Mouse (Mus musculus) Patski (cell line): ENCODE measurements at regions not wholly inside any gene's neighbourhood (a gene's known extent, or its start where the extent isn't known, plus 50 kb on each side); places are given as distances from the start of the nearest gene placed in this dataset.

Experiments
- ATAC-seq: fragments of 100-300 bp; one replicate; pipeline ENCODE4 v1.8.0; 2021
- CTCF ChIA-PET: fragments of 350-600 bp; sonication (Branson Sonifier 250); formaldehyde crosslinking; loops from one replicate; lab custom pipeline; 2022; ENCODE audit warnings: inconsistent platforms; lab: Charles Lee
- POLR2A ChIA-PET: fragments of 350-600 bp; sonication (Branson Sonifier 250); formaldehyde crosslinking; loops from one replicate; lab custom pipeline; 2022; ENCODE audit warnings: antibody characterized with exemption, inconsistent platforms; lab: Charles Lee
- DNase-seq: peaks from one replicate; pipeline ENCODE4 v3.0.0-alpha.2; 2011; ENCODE audit warnings: low read depth, low spot score
- H3K27me3 ChIP-seq: fragments of 371-371 bp; one replicate; pipeline ENCODE4 v1.5.1; 2021
- CTCF ChIP-seq: fragments of 100-300 bp; IDR thresholded peaks from one replicate; pipeline ENCODE4 v1.5.1; 2021
- in situ Hi-C: fragments of 300-500 bp; cut with MboI; formaldehyde crosslinking; loops from 3 replicates; pipeline ENCODE4 v1.11.1; 2018; ENCODE audit warnings: low pct_unique_long_range_greater_than_20kb, mixed read lengths

DNA sequence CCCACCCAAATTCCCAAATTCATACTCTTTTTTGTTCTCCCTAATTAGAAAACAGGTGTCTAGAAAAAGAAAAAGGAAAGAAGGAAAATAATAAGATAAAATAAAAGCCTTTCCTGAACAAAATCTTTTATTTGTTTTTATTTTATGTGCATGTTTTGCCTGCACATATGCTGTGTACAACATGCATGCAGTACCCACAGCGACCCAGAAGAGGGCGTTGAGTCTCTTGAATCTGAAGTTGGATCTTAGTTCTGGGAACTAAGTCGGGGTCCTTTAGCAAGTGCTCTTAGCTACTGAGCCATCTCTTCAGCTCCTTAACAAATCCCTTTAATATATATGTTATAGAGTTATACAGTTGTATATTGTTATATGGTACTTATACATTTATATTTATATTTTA lies 206.0 kb upstream of the Clint1 start:
- ATAC-seq: no peak
- DNase-seq: no peak
- peak; percentile 41 for TF ChIP-seq CTCF
- ChIA-PET CTCF (no interaction called here), POLR2A (no interaction called here)
- peaks cover 6% of the 10 kb centered on the region for H3K27me3 ChIP-seq
- in situ Hi-C loops: loop anchor here (10.0 kb wide), 1 partner anchor 1031 kb away; the partner anchor contains the start of gene Ebf1

DNA sequence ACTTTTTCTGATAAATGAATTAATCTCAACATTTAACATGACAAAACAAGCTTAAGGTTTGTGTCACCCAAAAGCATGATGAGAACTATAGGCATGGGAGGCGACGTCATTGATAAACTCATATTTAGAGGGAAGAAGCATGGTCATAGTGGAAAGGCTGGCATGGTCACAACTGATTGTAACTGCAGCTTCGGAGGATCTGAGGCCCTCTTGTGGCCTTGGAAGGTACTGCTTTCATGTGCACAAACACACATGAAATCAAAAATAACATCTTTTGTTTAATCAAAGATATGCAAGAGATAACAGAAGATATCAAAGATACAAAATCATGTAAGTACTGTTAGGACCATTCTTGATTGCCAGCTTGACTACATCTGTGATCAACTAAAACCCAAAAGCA lies 204.0 kb upstream of the Clint1 start:
- no peaks in the 10 kb centered on the region for H3K27me3 ChIP-seq
- TF ChIP-seq CTCF: peak; percentile 68
- ChIA-PET CTCF (interaction anchor here (0.7 to 1.6 kb wide), 4 partner anchors 10 to 1061 kb away, joined by 3 to 7 read pairs (median 4); no protein-coding TSS in a partner anchor), POLR2A (interaction anchor here (0.6 kb wide), 1 partner anchor 166 kb away, joined by 3 read pairs; no protein-coding TSS in a partner anchor)
- no peak for DNase-seq
- ATAC-seq: no peak
- in situ Hi-C loops: loop anchor here (10.0 kb wide), 1 partner anchor 1033 kb away; the partner anchor contains the start of gene Ebf1

DNA sequence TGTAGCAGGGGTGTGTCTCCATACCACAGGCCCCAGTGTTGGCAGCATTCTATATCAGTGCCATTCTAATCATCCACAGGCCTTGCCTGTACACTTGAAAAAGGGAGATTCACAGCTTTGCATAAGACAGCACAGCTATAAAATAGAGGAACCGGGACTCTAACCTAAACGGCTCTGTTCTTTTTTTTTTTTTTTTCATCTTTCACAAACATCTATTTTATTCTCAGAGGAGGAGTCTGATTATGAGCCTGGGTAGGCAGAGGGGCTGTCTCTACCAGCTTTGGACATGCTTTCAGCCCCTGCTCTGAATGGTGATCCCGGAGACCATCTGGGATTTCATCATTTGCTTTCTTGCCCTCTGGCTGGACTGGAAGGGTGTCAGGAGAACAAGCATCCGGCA lies 195.6 kb upstream of the Clint1 start:
- DNase-seq (no peak), ATAC-seq (no peak)
- H3K27me3 ChIP-seq: no peaks in the 10 kb centered on the region
- in situ Hi-C loops: no loop called here
- CTCF ChIA-PET: interaction anchor here (1.4 to 1.7 kb wide), 2 partner anchors 11 to 12 kb away, joined by 6 to 7 read pairs; no protein-coding TSS in a partner anchor
- no peak for TF ChIP-seq CTCF
- POLR2A ChIA-PET: no interaction called here

DNA sequence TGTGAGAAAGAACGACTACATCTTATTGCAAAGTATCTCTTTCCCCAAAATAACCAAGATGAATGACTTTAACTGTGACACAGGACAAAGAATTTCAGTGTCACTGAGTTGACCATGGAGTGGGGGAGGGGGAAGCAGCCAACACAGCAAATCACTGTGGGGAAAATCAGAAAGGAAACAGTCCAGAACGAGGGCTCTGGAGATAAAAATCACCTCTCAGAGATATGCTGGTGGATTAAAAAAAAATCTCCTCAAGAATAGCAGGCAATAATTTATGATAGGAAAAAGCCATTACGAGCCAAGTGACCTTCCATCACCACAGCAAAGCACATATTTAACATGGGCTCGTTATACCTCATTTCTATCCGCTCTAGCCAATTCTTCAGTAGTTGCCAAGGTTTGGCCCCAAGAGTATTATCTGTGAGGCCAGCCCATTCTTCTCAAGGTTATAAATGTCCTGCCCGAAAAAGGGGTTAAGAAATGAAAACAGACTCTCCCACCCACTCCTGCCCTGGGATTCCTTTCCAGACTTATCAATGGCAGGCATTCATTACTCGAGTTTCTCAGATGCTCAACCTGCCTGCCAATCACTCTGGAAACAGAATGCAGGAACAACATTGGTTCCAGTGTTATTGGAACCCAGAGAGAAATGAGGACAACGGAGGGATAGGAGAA lies 181.6 kb upstream of the Clint1 start:
- TF ChIP-seq CTCF: no peak
- ChIA-PET CTCF (no interaction called here), POLR2A (no interaction called here)
- DNase-seq: no peak
- in situ Hi-C loops: no loop called here
- no peak for ATAC-seq
- peaks cover 3% of the 10 kb centered on the region for H3K27me3 ChIP-seq

DNA sequence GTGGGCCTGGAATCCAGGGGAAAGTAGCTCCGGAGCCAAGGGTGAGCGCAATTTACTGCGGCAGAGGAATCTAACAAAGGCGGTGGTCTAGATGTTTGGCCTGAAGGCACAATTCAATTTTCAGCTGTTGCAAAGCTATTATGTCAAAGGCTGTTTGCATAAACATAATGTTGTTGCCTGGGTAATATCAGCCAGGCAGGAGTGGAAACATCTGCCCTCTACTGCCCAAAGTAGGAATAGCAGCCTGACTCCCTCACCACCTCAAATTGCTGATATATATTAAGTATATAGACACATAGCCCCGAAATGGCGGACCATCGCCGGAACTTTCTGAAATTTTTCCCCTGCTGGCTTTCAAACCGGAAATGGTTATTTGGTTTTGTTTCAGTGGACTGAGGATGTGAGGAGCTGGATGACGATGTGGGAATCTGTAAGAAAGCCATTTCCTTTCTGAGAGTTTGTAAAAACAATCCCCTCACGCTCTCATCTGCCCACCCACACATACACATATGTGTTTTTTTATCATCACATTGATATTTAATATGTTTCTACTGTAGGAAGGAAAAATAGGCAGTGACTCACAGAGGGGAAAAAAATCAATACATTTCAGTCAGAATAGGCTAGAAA lies 173.1 kb upstream of the Clint1 start:
- ChIA-PET CTCF (interaction anchor here (0.7 to 2.1 kb wide), 6 partner anchors 9 to 1068 kb away, joined by 3 to 6 read pairs (median 4); no protein-coding TSS in a partner anchor), POLR2A (no interaction called here)
- in situ Hi-C loops: no loop called here
- peak; percentile 89 for TF ChIP-seq CTCF
- no peak for DNase-seq
- H3K27me3 ChIP-seq: peaks cover 4% of the 10 kb centered on the region
- ATAC-seq: no peak

DNA sequence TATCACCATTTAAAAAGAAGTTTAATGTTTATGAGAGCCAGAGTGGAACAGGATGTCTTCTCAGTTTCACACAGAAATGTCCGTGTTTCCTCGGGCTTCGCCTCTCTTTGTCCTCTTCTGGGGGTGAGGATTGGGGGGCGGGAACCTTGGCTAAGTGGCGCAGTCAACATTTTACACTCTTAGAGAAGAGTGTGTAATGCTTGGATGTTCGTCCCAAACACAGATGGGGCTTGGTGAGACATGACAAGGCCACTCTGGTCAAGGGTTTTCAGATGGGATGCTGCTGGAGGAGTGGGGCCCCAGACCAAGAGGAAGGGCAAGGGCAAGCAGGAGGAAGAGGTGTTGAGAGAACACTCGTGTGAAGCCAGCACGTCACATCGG lies 172.6 kb upstream of the Clint1 start:
- ChIA-PET CTCF (interaction anchor here (1.2 to 2.1 kb wide), 2 partner anchors 9 to 12 kb away, joined by 4 to 6 read pairs; no protein-coding TSS in a partner anchor), POLR2A (no interaction called here)
- no peak for DNase-seq
- peaks cover 8% of the 10 kb centered on the region for H3K27me3 ChIP-seq
- in situ Hi-C loops: no loop called here
- TF ChIP-seq CTCF: no peak
- no peak for ATAC-seq

DNA sequence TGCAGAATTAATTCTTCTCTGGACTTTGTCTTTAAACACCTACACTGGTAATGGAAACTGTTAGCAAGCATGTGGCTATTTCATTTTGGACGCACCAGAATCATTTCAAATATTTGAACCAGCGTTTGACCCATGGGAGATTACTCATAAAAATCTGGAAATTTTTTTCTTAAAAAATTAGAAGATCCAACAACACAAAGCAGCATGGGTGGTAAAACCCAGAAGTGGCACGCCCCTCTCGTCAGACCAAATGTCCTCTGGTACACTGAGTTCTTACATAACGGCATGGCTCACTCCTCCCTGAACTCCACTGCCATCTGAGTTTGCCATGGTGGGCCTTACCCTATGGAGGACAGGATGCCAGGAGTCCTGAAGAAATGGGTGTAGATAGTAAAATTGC lies 166.3 kb upstream of the Clint1 start:
- in situ Hi-C loops: no loop called here
- no peak for TF ChIP-seq CTCF
- POLR2A ChIA-PET: no interaction called here
- CTCF ChIA-PET: no interaction called here
- ATAC-seq (no peak), DNase-seq (no peak)
- H3K27me3 ChIP-seq: peaks cover 11% of the 10 kb centered on the region

DNA sequence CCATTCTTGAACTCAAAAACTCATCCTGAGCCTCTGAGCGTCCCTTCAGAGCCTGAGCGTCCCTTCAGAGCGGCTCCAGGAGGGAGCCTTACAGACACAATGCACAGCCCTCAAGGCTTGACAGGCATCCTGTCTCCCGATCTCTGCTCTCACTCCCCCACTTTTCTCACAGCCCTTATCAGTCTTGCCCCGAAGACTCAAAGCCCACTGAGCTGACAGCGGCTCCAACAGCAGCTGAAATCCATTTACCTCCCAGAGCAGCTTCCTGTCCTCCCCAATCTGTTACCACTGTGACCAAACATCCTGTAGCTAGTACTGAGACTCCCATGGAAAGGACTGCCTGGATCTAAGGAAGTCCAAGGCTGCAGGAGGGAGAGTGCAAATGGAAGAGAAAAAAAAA lies 158.6 kb upstream of the Clint1 start:
- CTCF ChIA-PET: no interaction called here
- no peak for DNase-seq
- POLR2A ChIA-PET: no interaction called here
- H3K27me3 ChIP-seq: peaks cover 12% of the 10 kb centered on the region
- ATAC-seq: no peak
- no peak for TF ChIP-seq CTCF
- in situ Hi-C loops: no loop called here

DNA sequence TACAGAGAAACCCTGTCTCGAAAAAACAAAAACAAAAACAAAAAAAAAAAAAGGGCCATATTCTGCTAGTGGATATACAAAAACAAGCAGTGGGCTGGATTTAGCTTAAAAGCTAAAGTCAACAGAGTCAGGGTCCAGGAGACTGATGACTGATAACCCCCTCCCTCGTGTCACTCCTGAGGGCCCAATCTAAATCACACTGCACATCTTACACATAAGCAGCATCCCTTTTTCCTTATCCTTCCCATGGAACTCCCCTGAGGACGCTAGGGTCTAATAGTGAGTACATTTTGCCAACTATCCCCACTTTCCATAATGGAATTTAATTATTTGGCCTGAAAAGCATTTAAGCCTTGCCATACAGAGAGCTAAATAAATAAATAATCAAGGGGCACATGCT lies 150.3 kb upstream of the Clint1 start:
- CTCF ChIA-PET: interaction anchor here (1.3 kb wide), 1 partner anchor 9 kb away, joined by 3 read pairs; no protein-coding TSS in a partner anchor
- DNase-seq (no peak), ATAC-seq (no peak)
- peaks cover 3% of the 10 kb centered on the region for H3K27me3 ChIP-seq
- POLR2A ChIA-PET: no interaction called here
- in situ Hi-C loops: no loop called here
- TF ChIP-seq CTCF: no peak

DNA sequence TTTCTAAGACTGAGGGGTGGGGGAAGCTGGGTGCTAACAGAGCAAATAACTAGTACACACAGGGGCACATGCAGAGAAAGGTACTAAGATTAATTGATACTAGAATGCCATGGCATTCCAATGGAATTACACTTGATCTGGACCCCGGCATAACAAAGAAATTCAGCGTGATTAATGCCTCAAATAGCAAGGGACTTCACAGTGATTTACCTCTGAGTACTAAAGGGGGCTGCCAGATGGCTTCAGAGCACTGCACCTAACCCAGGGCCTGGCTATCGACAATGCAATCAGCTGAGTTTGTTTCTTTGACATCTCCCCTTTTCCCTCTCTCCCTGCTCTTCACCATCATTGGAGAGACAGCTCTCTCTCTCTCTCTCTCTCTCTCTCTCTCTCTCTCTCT lies 148.9 kb upstream of the Clint1 start:
- ATAC-seq: no peak
- peaks cover 6% of the 10 kb centered on the region for H3K27me3 ChIP-seq
- CTCF ChIA-PET: no interaction called here
- POLR2A ChIA-PET: no interaction called here
- no peak for TF ChIP-seq CTCF
- in situ Hi-C loops: no loop called here
- DNase-seq: no peak

DNA sequence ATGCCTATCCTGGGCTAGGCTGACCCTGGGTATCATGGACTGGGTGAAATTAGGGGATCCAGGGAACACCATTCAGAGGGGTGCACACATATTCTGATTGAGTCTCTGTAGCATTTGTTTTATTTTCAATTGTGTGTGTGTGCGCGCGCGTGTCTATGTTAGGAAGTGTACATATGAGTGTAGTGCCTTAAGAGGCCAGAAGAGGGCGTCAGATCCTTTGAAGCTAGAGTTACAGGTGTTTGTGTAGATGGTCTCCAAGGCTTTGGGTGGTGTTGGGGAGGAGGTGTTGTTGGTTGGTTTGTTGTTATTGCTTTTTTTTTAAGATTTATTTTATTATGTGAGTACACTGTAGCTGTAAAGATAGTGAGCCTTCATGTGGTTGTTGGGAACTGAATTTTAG lies 147.4 kb upstream of the Clint1 start:
- ChIA-PET CTCF (no interaction called here), POLR2A (no interaction called here)
- peaks cover 6% of the 10 kb centered on the region for H3K27me3 ChIP-seq
- ATAC-seq (no peak), DNase-seq (no peak)
- in situ Hi-C loops: no loop called here
- TF ChIP-seq CTCF: peak; percentile 29
